Mouse (Mus musculus) testis, adult 2 months (tissue): ENCODE data around the gene Ncln.
A peak's percentile ranks its signal among the peaks of the same experiment; 100 is the strongest.

Experiments
- CTCF ChIP-seq: fragments of 200-500 bp; IDR thresholded peaks from 2 replicates; pipeline ENCODE4 v1.5.1; 2012; ENCODE audit warnings: low read depth, mild to moderate bottlenecking, inconsistent platforms, low read length, moderate library complexity; ENCODE audit not compliant: control insufficient read depth, insufficient read depth, insufficient replicate concordance
- POLR2A ChIP-seq: fragments of 200-500 bp; IDR thresholded peaks from 2 replicates; pipeline ENCODE4 v1.6.1; 2012; ENCODE audit warnings: low read depth, mild to moderate bottlenecking, inconsistent platforms, low read length, moderate library complexity; ENCODE audit not compliant: control insufficient read depth

DNA sequence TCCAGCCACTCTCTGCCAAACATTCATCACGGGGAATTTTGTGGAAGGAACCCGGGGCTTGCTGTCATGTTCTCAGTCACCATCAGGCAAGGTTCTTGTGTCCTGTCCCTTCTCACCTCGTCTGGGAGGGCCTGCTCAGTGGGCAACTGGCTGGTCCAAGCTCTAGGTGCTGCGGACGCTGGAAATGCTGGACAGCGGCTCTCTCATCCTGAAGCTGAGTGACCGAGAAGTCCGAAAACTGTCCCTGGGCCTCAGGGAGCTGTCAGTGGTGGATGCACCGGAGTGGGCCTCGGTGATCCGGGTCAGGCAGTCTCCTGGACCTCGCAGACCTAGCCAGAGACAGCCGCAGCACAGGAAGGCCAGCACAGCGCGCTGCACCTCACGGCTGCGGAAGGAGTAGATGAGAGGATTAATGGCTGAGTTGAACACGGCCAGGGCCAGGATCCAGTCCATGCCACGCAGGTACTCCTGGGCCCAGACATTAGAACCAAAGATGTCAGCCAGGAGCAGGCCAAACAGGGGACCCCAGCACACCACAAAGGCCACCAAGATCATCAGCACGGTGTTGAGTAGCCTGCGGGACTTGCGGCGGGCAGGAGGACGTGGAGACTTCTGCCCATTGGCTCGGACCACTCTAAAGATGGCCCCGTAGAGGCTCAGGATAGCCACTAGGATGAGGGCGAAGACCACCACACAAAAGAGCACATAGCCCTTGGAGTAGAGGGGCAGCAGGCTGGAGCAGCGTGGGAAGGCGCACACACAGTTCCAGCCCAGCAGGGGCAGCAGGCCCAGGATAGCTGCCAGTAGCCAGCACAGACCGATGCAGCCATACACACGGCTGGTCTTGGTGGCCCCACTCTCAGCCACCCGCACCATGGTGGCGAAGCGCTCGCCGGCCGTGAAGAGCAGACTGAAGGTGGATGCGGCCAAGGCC lies 2.4 kb upstream of the Ncln start:
- TF ChIP-seq CTCF (peak; percentile 27; the same call in 1 of the 2 replicates), POLR2A (no peak)
